Mouse (Mus musculus) heart, embryonic 15.5 days (tissue): ENCODE data around the gene Efhd1. TPM values are rescaled to one million over a fixed set of nuclear protein-coding genes. Genes with fewer than 3 reads are reported as not detected.

Source experiments
- ATAC-seq: fragments of 200-750 bp; cut with Nextera tagmentation; replicated peaks from 2 replicates; pipeline ENCODE4 v1.8.0; 2017; ENCODE audit warnings: low read depth, moderate TSS enrichment; ENCODE audit not compliant: insufficient number of reproducible peaks, insufficient read depth, low FRiP score
- H3K27ac ChIP-seq: fragments of 300-500 bp; sonication (generic); 2 replicates; pipeline ENCODE4 v1.5.1; 2015; ENCODE audit warnings: mild to moderate bottlenecking, inconsistent platforms
- H3K27me3 ChIP-seq: fragments of 300-500 bp; sonication (generic); 2 replicates; pipeline ENCODE4 v1.6.1; 2015; ENCODE audit warnings: inconsistent platforms
- H3K36me3 ChIP-seq: fragments of 300-500 bp; sonication (generic); 2 replicates; pipeline ENCODE4 v1.6.1; 2015; ENCODE audit warnings: mild to moderate bottlenecking, inconsistent platforms
- H3K4me1 ChIP-seq: fragments of 300-500 bp; sonication (generic); replicated peaks from 2 replicates; pipeline ENCODE4 v1.6.1; 2015; ENCODE audit warnings: inconsistent platforms
- H3K4me2 ChIP-seq: fragments of 300-500 bp; sonication (generic); 2 replicates; pipeline ENCODE4 v1.6.1; 2015; ENCODE audit warnings: inconsistent platforms, mild to moderate bottlenecking, moderate library complexity
- H3K4me3 ChIP-seq: fragments of 300-500 bp; sonication (generic); 2 replicates; pipeline ENCODE4 v1.5.1; 2015; ENCODE audit warnings: mild to moderate bottlenecking, inconsistent platforms
- H3K9ac ChIP-seq: fragments of 300-500 bp; sonication (generic); 2 replicates; pipeline ENCODE4 v1.6.1; 2015; ENCODE audit warnings: mild to moderate bottlenecking, inconsistent platforms
- H3K9me3 ChIP-seq: fragments of 300-500 bp; sonication (generic); replicated peaks from 2 replicates; pipeline ENCODE4 v1.6.1; 2016; ENCODE audit warnings: inconsistent platforms
- WGBS: fragments of 180-500 bp; shearing (Covaris S2); methylation state at CpG from one replicate; pipeline ENCODE4 v1.1.7; 2015; ENCODE audit warnings: mixed read lengths; 5-methylcytosine and 5-hydroxymethylcytosine counted together
- polyA plus RNA-seq: library from polyadenylated mRNA; unstranded; fragments of >200 nt; fragmentation: Nextera tagmentation; extraction: Ambion mirVana; gene quantifications from 2 replicates; pipeline ENCODE4 v1.2.1, GENCODE M21; 2015

Gene Efhd1
- polyA plus RNA-seq, 1 experiment from 2014 or later = 0.23 TPM

GRCm38 (mm10) chr1:87313116-87313515, 49.0 kb downstream of the Efhd1 start:
- WGBS = 80% methylated on average over 2 of the region's 2 CpGs
- H3K4me2 ChIP-seq = no peak overlapping the region
- no peak for ATAC-seq

GRCm38 (mm10) chr1:87313843-87314570, 49.8 kb downstream of the Efhd1 start:
- no peaks in the 10 kb centered on the region for H3K36me3 ChIP-seq
- no peaks in the 10 kb centered on the region for H3K9me3 ChIP-seq
- no peak for ATAC-seq

More at GRCm38 (mm10) chr1:87313116-87313515, 49.0 kb downstream of the Efhd1 start:
- Histone ChIP-seq H3K4me1 (peaks cover 5% of the 10 kb centered on the region), H3K9ac (no peak overlapping the region), H3K27ac (no peak overlapping the region), H3K36me3 (no peaks in the 10 kb centered on the region), H3K27me3 (no peaks in the 10 kb centered on the region), H3K9me3 (no peaks in the 10 kb centered on the region), H3K4me3 (no peak overlapping the region)

GRCm38 (mm10) chr1:87315431-87315830, 51.3 kb downstream of the Efhd1 start:
- no peaks in the 10 kb centered on the region for H3K27me3 ChIP-seq

More at GRCm38 (mm10) chr1:87313843-87314570, 49.8 kb downstream of the Efhd1 start:
- Histone ChIP-seq H3K9ac (no peak overlapping the region), H3K27ac (no peak overlapping the region), H3K4me1 (peaks cover 5% of the 10 kb centered on the region), H3K4me2 (no peak overlapping the region), H3K4me3 (no peak overlapping the region), H3K27me3 (no peaks in the 10 kb centered on the region)
- WGBS = 84% methylated on average over 8 of the region's 8 CpGs

GRCm38 (mm10) chr1:87315894-87316293, 51.7 kb downstream of the Efhd1 start:
- H3K4me3 ChIP-seq = no peak overlapping the region
- no peak overlapping the region for H3K4me2 ChIP-seq
- peaks cover 2% of the 10 kb centered on the region; the same call in 1 of the 2 replicates for H3K9me3 ChIP-seq
- WGBS = 57% methylated on average over 2 of the region's 2 CpGs
- no peak overlapping the region for H3K9ac ChIP-seq
- no peaks in the 10 kb centered on the region for H3K36me3 ChIP-seq
- ATAC-seq = no peak
- peaks cover 5% of the 10 kb centered on the region for H3K4me1 ChIP-seq
- no peak overlapping the region for H3K27ac ChIP-seq
- H3K27me3 ChIP-seq = no peaks in the 10 kb centered on the region

More at GRCm38 (mm10) chr1:87315431-87315830, 51.3 kb downstream of the Efhd1 start:
- Histone ChIP-seq H3K36me3 (no peaks in the 10 kb centered on the region), H3K4me1 (peaks cover 5% of the 10 kb centered on the region), H3K9ac (no peak overlapping the region), H3K4me2 (no peak overlapping the region), H3K27ac (no peak overlapping the region), H3K4me3 (no peak overlapping the region), H3K9me3 (no peaks in the 10 kb centered on the region; the same call in 1 of the 2 replicates)
- ATAC-seq = no peak
- 92% methylated on average over 2 of the region's 2 CpGs for WGBS

- Histone ChIP-seq H3K36me3 (no peaks in the 10 kb centered on the region), H3K4me1 (peaks cover 5% of the 10 kb centered on the region), H3K9me3 (peaks cover 7% of the 10 kb centered on the region; the same call in 1 of the 2 replicates), H3K9ac (no peak overlapping the region), H3K27ac (no peak overlapping the region), H3K27me3 (no peaks in the 10 kb centered on the region), H3K4me2 (no peak overlapping the region), H3K4me3 (no peak overlapping the region)
- no peak for ATAC-seq
- 14% methylated on average over 3 of the region's 3 CpGs for WGBS
These were observed 52.5 kb downstream of the Efhd1 start for GRCm38 (mm10) chr1:87316672-87317071.

GRCm38 (mm10) chr1:87321071-87321470, 56.9 kb downstream of the Efhd1 start:
- H3K9ac ChIP-seq = no peak overlapping the region
- peaks cover 7% of the 10 kb centered on the region; the same call in 1 of the 2 replicates for H3K9me3 ChIP-seq
- peaks cover 5% of the 10 kb centered on the region for H3K4me1 ChIP-seq
- no peak overlapping the region for H3K4me3 ChIP-seq
- H3K27me3 ChIP-seq = no peaks in the 10 kb centered on the region; the same call in 1 of the 2 replicates
- no peaks in the 10 kb centered on the region for H3K36me3 ChIP-seq
- no peak for ATAC-seq
- no peak overlapping the region for H3K4me2 ChIP-seq
- 0% methylated on average over 1 of the region's 1 CpGs for WGBS
- H3K27ac ChIP-seq = no peak overlapping the region

GRCm38 (mm10) chr1:87322778-87323177, 58.6 kb downstream of the Efhd1 start:
- Histone ChIP-seq H3K9ac (no peak overlapping the region), H3K27me3 (no peaks in the 10 kb centered on the region; the same call in 1 of the 2 replicates), H3K9me3 (peaks cover 7% of the 10 kb centered on the region; the same call in 1 of the 2 replicates), H3K36me3 (no peaks in the 10 kb centered on the region), H3K4me2 (no peak overlapping the region), H3K27ac (no peak overlapping the region), H3K4me1 (no peaks in the 10 kb centered on the region; the same call in 1 of the 2 replicates), H3K4me3 (no peak overlapping the region)
- WGBS = 84% methylated on average over 3 of the region's 3 CpGs
- ATAC-seq = no peak

GRCm38 (mm10) chr1:87324649-87325048, 60.5 kb downstream of the Efhd1 start:
- ATAC-seq = no peak
- Histone ChIP-seq H3K36me3 (no peaks in the 10 kb centered on the region), H3K4me2 (no peak overlapping the region), H3K4me1 (peaks cover 6% of the 10 kb centered on the region), H3K27ac (no peak overlapping the region), H3K9me3 (peaks cover 7% of the 10 kb centered on the region; the same call in 1 of the 2 replicates), H3K9ac (no peak overlapping the region), H3K27me3 (no peaks in the 10 kb centered on the region; the same call in 1 of the 2 replicates), H3K4me3 (no peak overlapping the region)

- Histone ChIP-seq H3K36me3 (no peaks in the 10 kb centered on the region), H3K4me2 (peak within 1 kb of the TSS; percentile 81)
- under 1% methylated on average over 28 of the region's 36 CpGs for WGBS
These were observed 62.6 kb downstream of the Efhd1 start, which contains the start of gene Gigyf2 for GRCm38 (mm10) chr1:87326742-87327163. Gene Gigyf2, plus strand, starts transcription at chr1:87326998.

GRCm38 (mm10) chr1:87327165-87327861, 63.1 kb downstream of the Efhd1 start:
- peak overlapping the region; percentile 79 for H3K4me3 ChIP-seq
- H3K9me3 ChIP-seq = no peaks in the 10 kb centered on the region
- peak overlapping the region; percentile 81 for H3K4me2 ChIP-seq
- no peaks in the 10 kb centered on the region; the same call in 1 of the 2 replicates for H3K27me3 ChIP-seq
- H3K9ac ChIP-seq = peak overlapping the region; percentile 91
- H3K36me3 ChIP-seq = no peaks in the 10 kb centered on the region
- peak overlapping the region; percentile 94 for H3K27ac ChIP-seq
- ATAC-seq = peak; percentile 83
- under 1% methylated on average over 51 of the region's 53 CpGs for WGBS
- H3K4me1 ChIP-seq = peaks cover 6% of the 10 kb centered on the region

More at GRCm38 (mm10) chr1:87326742-87327163, 62.6 kb downstream of the Efhd1 start, which contains the start of gene Gigyf2:
- no peaks in the 10 kb centered on the region for H3K9me3 ChIP-seq
- H3K9ac ChIP-seq = peak within 1 kb of the TSS; percentile 91
- H3K4me1 ChIP-seq = peaks cover 6% of the 10 kb centered on the region
- peak within 1 kb of the TSS; percentile 79 for H3K4me3 ChIP-seq
- peak; percentile 97 for ATAC-seq
- H3K27ac ChIP-seq = peak within 1 kb of the TSS; percentile 94
- H3K27me3 ChIP-seq = no peaks in the 10 kb centered on the region; the same call in 1 of the 2 replicates

GRCm38 (mm10) chr1:87331774-87332173, 67.6 kb downstream of the Efhd1 start:
- no peak overlapping the region for H3K4me2 ChIP-seq
- peaks cover 6% of the 10 kb centered on the region; the same call in 1 of the 2 replicates for H3K36me3 ChIP-seq
- no peak overlapping the region for H3K9ac ChIP-seq
- WGBS = 90% methylated on average over 4 of the region's 4 CpGs
- H3K27ac ChIP-seq = no peak overlapping the region
- H3K27me3 ChIP-seq = no peaks in the 10 kb centered on the region
- H3K4me1 ChIP-seq = peaks cover 6% of the 10 kb centered on the region
- no peaks in the 10 kb centered on the region for H3K9me3 ChIP-seq
- H3K4me3 ChIP-seq = no peak overlapping the region
- no peak for ATAC-seq
